Mouse (Mus musculus) 416B (cell line): ENCODE results near the gene Gm9936.
A peak's percentile ranks its signal among the peaks of the same experiment; 100 is the strongest.
"Not testable (repeated sequence)": the region's sequence is repeated elsewhere in the genome, so short reads cannot be mapped to it uniquely, and the experiment has no call there.

Experiments used
- DNase-seq: peaks from one replicate; pipeline ENCODE4 v3.0.0; 2011; ENCODE audit warnings: low read depth

Gene Gm9936

GRCm38 (mm10) chr5:114858582-114858981 is at the start of gene Gm9936:
Gene Gm9936, minus strand, starts transcription at chr5:114858682.
- no peak for DNase-seq

- peak; percentile 70 for DNase-seq
Measured at GRCm38 (mm10) chr5:114902413-114902812, 43.9 kb upstream of the Gm9936 start.

- DNase-seq = no peak
Measured at GRCm38 (mm10) chr5:114898857-114899256, 40.4 kb upstream of the Gm9936 start.

GRCm38 (mm10) chr5:114897374-114897793 is 38.9 kb upstream of the Gm9936 start:
- DNase-seq = peak; percentile 47

- peak; percentile 51 for DNase-seq
Measured at GRCm38 (mm10) chr5:114896688-114897373, 38.3 kb upstream of the Gm9936 start, which contains the start of gene Oasl2. Gene Oasl2, plus strand, starts transcription at chr5:114896936.

- DNase-seq = no peak
Measured at GRCm38 (mm10) chr5:114895542-114895941, 37.1 kb upstream of the Gm9936 start.

GRCm38 (mm10) chr5:114888995-114889394 is 30.5 kb upstream of the Gm9936 start:
- DNase-seq = no peak

- DNase-seq = no peak
Measured at GRCm38 (mm10) chr5:114886801-114887200, 28.3 kb upstream of the Gm9936 start.

- peak; percentile 10 for DNase-seq
Measured at GRCm38 (mm10) chr5:114883022-114883421, 24.5 kb upstream of the Gm9936 start.

- not testable (repeated sequence) for DNase-seq
Measured at GRCm38 (mm10) chr5:114882319-114882718, 23.8 kb upstream of the Gm9936 start.

- DNase-seq = no peak
Measured at GRCm38 (mm10) chr5:114879399-114879798, 20.9 kb upstream of the Gm9936 start.

- DNase-seq = no peak
Measured at GRCm38 (mm10) chr5:114877487-114877886, 19.0 kb upstream of the Gm9936 start.

- no peak for DNase-seq
Measured at GRCm38 (mm10) chr5:114876331-114876730, 17.8 kb upstream of the Gm9936 start.

GRCm38 (mm10) chr5:114875858-114876257 is 17.4 kb upstream of the Gm9936 start:
- peak; percentile 59 for DNase-seq

- DNase-seq = no peak
Measured at GRCm38 (mm10) chr5:114865279-114865678, 6.8 kb upstream of the Gm9936 start.

- DNase-seq = no peak
Measured at GRCm38 (mm10) chr5:114864813-114865212, 6.3 kb upstream of the Gm9936 start.

- DNase-seq = no peak
Measured at GRCm38 (mm10) chr5:114861730-114862129, 3.2 kb upstream of the Gm9936 start.

GRCm38 (mm10) chr5:114859253-114859652 is 771 bp upstream of the Gm9936 start:
- peak; percentile 70 for DNase-seq

GRCm38 (mm10) chr5:114853364-114853763 is 5.1 kb downstream of the Gm9936 start, which contains the start of gene 4930519G04Rik:
Gene 4930519G04Rik, plus strand, starts transcription at chr5:114853664.
- not testable (repeated sequence) for DNase-seq

GRCm38 (mm10) chr5:114851565-114852236 is 6.8 kb downstream of the Gm9936 start:
- no peak for DNase-seq

GRCm38 (mm10) chr5:114844371-114844770 is 14.1 kb downstream of the Gm9936 start:
- DNase-seq = not testable (repeated sequence)

- DNase-seq = no peak
Measured at GRCm38 (mm10) chr5:114842674-114843073, 15.8 kb downstream of the Gm9936 start.

- not testable (repeated sequence) for DNase-seq
Measured at GRCm38 (mm10) chr5:114842155-114842554, 16.3 kb downstream of the Gm9936 start.
